Mouse (Mus musculus): ENCODE data around the gene Slc24a5. TPM values are rescaled to one million over a fixed set of nuclear protein-coding genes. Genes with fewer than 3 reads are reported as not detected.
"Not testable (repeated sequence)": the region's sequence is repeated elsewhere in the genome, so short reads cannot be mapped to it uniquely, and the experiment has no call there.

Gene Slc24a5
- total RNA-seq, 1 experiment from 2014 or later, result 12.6 TPM

DNA sequence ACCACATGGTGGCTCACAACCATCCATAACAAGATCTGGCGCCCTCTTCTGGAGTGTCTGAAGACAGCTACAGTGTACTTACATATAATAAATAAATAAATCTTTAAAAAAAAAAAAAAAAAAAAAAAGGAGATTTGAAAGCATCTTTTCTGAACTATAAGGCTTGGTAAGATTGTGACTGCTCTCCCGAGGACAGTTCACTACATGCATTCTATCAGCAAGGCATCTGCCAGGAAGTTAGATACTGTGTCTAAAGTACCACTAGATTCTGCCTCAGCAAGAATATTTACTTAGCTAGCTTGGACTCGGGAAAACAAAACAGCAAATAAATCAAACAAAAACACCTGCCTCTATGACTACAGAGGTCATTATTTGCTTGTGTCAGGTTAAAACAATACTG is 24.2 kb downstream of the Slc24a5 start:
- ATAC-seq (replicated peaks in 1 of 2; ENCODE audit: insufficient read depth in 1 of 2, low FRiP score in 2 of 2, low TSS enrichment in 1 of 2, low read depth in 1 of 2, poor library complexity in 2 of 2, severe bottlenecking in 2 of 2), result not testable (repeated sequence)

DNA sequence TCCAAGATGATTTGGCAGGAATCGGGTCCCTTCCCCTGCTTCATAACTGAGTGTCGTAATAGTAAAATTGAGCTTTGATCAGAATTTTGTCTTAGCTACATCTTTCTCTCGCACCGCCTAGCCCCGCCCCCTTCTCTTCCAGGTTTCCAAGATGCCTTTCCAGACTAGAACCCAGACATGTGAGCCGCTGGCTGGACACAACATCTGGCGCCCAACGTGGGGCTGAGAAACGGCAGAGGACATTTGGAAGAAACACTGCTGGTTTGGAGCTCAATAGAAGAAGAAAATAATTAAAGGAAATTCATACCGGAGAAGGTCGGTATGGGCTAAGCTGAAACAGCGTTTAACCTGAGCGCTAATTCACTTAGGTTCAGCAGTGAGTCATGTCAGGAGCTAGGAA is 36.6 kb downstream of the Slc24a5 start:
- not testable (repeated sequence) for ATAC-seq (replicated peaks in 1 of 2; ENCODE audit: insufficient read depth in 1 of 2, low FRiP score in 2 of 2, low TSS enrichment in 1 of 2, low read depth in 1 of 2, poor library complexity in 2 of 2, severe bottlenecking in 2 of 2)

DNA sequence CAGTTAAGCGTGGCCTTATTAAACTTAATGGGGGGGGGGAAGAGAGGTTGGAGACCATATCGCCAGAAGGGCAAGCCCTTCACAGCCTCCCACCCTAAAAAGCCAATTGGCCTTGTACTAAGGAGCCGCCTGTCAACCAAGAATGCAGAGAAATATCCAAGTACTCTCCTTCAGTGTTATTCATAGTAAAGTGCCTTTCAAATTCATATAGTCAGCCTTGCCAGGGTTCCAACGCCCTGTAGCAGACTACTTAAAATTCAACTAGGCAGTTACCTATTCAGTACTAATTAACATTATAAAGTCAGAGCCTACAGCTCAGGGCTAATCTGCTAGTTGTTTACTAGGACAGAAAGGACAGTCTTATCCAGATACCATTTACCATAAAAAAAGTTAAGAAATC is 38.6 kb downstream of the Slc24a5 start:
- not testable (repeated sequence) for ATAC-seq (replicated peaks in 1 of 2; ENCODE audit: insufficient read depth in 1 of 2, low FRiP score in 2 of 2, low TSS enrichment in 1 of 2, low read depth in 1 of 2, poor library complexity in 2 of 2, severe bottlenecking in 2 of 2)

DNA sequence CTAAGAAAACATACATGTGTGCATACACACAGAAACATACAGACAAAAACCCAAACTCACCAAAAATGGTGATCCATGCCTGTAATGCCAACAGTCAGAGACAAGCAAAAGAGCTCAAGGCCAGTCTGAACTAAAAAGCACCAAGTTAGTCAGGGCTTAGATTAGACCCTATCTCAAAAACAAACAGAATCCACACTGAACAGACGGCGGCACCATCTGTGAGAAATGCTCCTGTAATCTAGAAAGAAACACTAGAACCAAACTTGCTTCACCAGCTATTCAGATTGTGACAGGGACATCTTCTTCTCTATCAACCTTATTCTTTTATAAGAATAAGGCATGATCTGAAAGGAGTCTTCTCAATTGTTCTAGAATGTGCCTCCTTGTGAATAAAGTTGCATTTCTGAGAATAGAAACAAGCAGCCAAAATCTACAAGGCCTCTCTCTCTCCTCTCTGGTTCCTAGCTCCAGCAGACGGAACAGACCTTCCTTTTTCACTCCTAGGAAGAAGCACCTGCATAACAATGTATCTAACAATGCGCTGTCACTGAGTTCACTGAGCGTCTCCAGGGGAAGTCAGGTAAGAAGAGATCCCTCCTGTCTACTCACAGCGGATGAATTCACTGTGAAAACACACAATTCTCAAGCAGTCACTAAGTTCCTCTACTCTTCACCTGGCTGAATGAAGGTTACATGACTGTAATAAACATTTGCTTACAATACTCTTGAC is 51.6 kb downstream of the Slc24a5 start:
- no peak for ATAC-seq (replicated peaks in 1 of 2; ENCODE audit: insufficient read depth in 1 of 2, low FRiP score in 2 of 2, low TSS enrichment in 1 of 2, low read depth in 1 of 2, poor library complexity in 2 of 2, severe bottlenecking in 2 of 2)

DNA sequence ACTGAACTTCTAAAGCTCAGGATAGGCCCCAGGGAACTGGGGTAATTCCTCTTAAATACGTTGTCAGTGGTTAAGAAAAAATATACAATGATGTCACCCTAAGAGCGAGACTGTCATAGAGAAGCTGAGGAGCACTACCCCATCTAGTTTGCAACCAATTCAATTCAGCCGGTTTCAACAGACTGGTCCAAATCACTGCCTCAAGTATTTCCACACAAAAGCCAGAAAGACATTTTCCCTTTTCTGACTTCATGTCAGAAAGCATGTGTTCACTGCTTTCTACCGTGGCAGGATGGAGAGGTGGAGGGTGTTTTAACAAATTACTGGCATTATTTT is 54.3 kb downstream of the Slc24a5 start:
- no peak for ATAC-seq (replicated peaks in 1 of 2; ENCODE audit: insufficient read depth in 1 of 2, low FRiP score in 2 of 2, low TSS enrichment in 1 of 2, low read depth in 1 of 2, poor library complexity in 2 of 2, severe bottlenecking in 2 of 2)

DNA sequence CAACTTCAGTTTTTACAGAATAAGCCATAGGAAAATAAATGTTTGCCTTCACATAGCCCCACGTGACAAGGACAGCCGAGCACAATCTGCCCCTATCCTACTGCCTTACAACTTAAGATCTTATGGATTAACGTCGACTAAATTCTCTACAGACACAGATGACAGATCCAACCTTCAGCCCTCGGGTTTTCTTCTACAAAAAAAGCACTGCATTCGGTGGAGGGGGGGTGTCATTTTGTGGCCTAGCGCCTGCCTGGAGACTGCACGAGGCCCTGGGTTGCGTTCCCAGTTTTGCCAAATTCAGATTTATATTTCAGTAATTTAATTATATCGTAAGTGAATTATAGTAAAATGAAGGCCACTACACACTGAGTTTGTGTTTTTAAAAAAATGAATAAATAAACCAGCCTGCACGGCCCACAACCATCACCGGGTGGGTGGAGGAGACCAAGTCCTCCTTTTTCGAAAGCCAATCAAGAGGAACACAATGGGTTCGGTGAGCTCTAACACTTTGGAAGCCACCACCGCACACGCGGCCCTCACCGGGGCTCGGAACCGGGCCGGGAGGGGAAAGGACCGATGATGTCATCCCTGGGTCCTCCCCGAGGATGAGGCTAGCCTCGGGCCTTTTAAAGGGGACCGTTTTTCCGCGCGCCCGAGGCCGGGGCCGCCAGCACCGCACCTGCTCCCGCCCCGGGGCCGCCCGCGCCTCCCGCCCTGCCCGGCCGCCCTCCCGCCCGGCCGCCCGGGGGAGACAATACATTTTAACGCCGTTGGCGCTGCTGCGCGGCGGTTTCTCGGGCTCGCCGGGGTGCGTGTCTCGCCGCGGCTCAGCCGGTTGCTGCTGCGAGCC is 54.9 kb downstream of the Slc24a5 start:
- ATAC-seq (replicated peaks in 1 of 2; ENCODE audit: insufficient read depth in 1 of 2, low FRiP score in 2 of 2, low TSS enrichment in 1 of 2, low read depth in 1 of 2, poor library complexity in 2 of 2, severe bottlenecking in 2 of 2), result peak; percentile 18 to 52; a peak in 3 of 4 replicates

DNA sequence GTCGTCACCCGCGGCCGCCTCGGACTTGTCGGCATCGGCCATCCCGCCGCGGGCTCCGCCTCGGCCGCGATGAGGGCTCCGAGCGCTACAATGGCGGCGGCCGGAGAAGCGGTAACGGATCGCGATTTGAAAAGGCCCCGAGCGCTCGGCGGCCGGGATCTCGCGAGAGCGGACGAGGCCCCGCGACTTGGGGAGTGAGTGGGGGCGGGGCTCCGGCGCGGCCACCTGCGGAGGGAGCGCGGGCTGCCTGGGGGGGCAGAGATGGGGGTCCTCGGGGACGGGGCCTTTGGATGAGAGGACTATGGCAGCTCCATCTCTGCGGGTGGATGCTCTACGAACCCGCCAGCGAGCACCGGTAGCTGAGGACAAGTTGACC is 55.5 kb downstream of the Slc24a5 start, which contains the start of gene Myef2:
Gene Myef2 (minus strand): TSS at position 185 of the 376 bp plus-strand sequence.
- peak; percentile 73 to 84 for ATAC-seq (replicated peaks in 1 of 2; ENCODE audit: insufficient read depth in 1 of 2, low FRiP score in 2 of 2, low TSS enrichment in 1 of 2, low read depth in 1 of 2, poor library complexity in 2 of 2, severe bottlenecking in 2 of 2)

DNA sequence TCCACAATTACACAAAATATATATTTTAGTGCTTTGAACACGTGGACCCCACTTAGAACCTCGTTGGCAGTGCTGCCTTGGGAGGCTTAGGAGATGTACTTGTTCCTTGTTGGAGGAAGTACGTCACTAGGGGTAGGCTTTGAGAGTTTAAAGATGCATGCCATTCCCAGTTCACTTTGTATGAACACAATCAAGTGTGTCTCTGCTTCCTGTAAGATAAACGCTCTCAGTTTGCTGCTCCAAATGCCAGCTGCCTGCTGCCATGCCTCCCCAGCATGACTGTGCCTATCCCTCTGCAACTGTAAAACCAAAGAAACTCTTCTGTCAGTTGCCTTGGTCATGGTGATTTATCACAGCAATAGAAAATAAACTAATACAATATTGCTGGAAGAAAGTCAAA is 57.9 kb downstream of the Slc24a5 start:
- no peak for ATAC-seq (replicated peaks in 1 of 2; ENCODE audit: insufficient read depth in 1 of 2, low FRiP score in 2 of 2, low TSS enrichment in 1 of 2, low read depth in 1 of 2, poor library complexity in 2 of 2, severe bottlenecking in 2 of 2)

DNA sequence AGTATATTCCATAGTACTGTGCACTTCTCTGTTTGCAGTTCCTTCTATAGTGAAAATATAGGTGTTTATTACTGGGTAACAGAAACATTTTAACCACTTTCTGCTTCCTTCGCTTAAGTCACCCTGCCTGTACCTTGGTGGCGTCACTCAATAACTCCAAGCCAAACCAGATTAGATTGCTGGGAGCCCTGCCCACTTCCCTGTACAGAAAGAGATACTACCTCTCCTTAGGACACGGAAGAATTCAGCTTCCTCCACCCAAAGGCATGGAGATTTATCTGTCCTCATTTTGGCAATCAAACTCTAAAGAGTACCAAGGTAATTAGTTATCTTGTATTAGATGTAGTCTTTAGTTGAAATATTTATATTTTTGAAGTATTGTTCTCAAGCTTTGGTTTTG is 58.9 kb downstream of the Slc24a5 start:
- ATAC-seq (replicated peaks in 1 of 2; ENCODE audit: insufficient read depth in 1 of 2, low FRiP score in 2 of 2, low TSS enrichment in 1 of 2, low read depth in 1 of 2, poor library complexity in 2 of 2, severe bottlenecking in 2 of 2), result no peak

DNA sequence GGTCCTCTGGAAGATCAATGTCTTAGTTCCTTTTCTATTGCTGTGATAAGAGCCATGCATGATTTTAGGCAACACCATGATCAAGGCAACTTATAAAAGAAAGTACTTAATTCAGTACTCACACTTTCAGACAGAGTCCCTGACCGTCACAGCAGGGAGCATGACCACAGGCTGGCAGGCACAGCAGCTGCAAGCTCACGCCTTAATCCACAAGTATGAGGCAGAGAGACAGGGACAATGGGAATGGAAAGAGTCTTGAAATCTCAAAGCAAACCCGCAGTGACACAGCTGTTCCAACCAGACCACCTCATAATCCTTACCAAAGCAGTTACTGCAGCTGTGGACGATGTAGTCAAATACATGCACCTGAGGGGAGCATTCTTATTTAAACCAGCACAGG is 66.2 kb downstream of the Slc24a5 start:
- no peak for ATAC-seq (replicated peaks in 1 of 2; ENCODE audit: insufficient read depth in 1 of 2, low FRiP score in 2 of 2, low TSS enrichment in 1 of 2, low read depth in 1 of 2, poor library complexity in 2 of 2, severe bottlenecking in 2 of 2)

DNA sequence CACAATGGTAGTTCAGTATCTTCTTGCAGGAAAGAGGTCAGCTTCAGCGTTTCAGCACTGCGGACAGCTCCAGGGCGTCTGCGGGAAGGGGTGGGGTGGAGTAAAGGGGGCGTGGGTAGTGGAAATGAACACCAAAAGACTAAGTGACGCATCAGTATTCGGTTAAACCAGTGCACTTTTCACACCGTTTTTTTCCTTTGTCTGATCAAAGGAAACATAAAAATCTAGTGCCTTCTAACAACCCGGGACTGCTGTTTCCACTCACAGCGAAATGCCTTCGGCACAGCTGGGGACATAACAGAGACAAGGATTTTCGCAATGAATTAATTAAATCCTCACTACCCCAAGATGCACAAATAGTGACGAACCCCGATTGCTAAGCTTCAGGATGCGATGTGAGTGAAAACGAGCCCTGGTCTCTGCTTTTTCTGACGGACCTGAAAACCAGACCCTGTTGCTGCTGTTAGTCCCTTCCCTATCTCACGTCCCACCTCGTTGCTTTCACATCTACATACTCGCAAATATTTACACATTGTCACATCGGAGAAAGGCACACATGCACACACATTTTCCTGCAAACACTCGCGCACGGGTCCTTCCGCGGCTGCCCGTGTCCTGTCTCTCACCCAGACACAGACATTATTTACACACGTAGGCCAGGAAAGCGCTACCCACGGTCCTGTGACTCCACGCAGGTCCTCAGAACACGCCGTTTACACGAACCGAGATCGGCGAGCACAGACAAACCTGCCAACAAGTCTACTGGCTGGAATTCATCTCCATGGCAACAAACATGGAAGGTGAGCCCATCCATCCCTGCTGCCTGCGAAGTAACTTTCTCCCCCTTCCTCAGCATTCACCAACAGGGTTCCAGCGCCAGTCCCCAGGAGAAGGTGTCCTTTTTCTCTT is 68.2 kb downstream of the Slc24a5 start, which contains the start of gene Ctxn2:
Gene Ctxn2 (plus strand): TSS at position 790 of the 909 bp plus-strand sequence.
- ATAC-seq (replicated peaks in 1 of 2; ENCODE audit: insufficient read depth in 1 of 2, low FRiP score in 2 of 2, low TSS enrichment in 1 of 2, low read depth in 1 of 2, poor library complexity in 2 of 2, severe bottlenecking in 2 of 2), result peak; percentile 93 to 94

DNA sequence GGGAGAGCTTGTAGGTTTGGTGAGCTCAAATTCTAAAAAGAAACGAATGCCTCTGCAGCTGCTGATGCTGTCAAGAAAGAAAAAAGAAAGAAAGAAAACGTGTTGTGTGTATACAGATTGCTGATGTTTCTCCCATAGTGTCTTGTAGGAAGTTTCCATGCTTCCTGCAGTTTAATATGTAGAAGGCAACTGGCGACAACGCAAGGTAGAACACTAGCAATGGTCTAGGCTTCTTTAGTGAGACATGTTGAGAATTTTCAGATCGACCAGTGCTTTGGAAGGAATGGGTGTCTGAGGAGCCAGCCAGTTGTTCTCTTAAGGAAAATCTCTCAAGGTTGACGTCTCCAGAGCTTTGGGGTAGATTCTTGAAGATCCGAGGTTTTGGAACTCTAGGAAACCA is 68.9 kb downstream of the Slc24a5 start:
- ATAC-seq (replicated peaks in 1 of 2; ENCODE audit: insufficient read depth in 1 of 2, low FRiP score in 2 of 2, low TSS enrichment in 1 of 2, low read depth in 1 of 2, poor library complexity in 2 of 2, severe bottlenecking in 2 of 2), result no peak

Other genes starting within 250 kb of the Slc24a5 start
- 54.2 and 82.3 TPM in 2 replicates for gene Myef2, start 55.5 kb downstream of the Slc24a5 start, total RNA-seq (2017)
- not detected in 2 replicates for gene Ctxn2, start 68.6 kb downstream of the Slc24a5 start, total RNA-seq (2017)
- gene Slc12a1, start 84.4 kb downstream of the Slc24a5 start, total RNA-seq (2017), result not detected in 2 replicates
- gene Dut, start 179.1 kb downstream of the Slc24a5 start, total RNA-seq (2017), result 150 and 167 TPM in 2 replicates